Mouse (Mus musculus) spleen, postnatal 4 days (tissue): ENCODE measurements around the gene Slc5a5.
"Not testable (repeated sequence)": the region's sequence is repeated elsewhere in the genome, so short reads cannot be mapped to it uniquely, and the experiment has no call there.

Source experiments
- DNase-seq, 2 experiments: peaks; one replicate each; pipeline ENCODE4 v3.0.0; 2022; ENCODE audit warnings: low spot score in 2 of 2

Slc5a5 gene

DNA sequence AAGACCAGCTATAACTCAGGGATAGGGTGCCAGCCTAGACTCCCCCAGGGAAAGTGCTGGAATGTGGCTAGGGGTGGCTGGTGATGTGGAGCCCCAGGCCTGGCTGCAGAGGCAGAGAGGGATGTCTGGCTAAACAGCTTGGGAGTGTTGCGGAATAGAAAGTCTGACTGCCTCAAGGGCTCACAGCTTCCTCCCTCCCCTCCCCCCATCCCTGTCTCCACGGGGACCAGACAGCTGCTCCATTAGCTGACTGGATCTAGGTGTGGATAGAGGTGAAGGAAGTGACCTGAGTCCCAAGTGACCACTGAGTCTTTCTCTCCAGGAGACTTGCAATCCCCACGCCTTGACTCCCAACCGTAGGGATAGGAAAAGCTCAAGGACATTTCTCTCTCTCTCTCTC, 10.6 kb upstream of the Slc5a5 start:
- no peak for DNase-seq

DNA sequence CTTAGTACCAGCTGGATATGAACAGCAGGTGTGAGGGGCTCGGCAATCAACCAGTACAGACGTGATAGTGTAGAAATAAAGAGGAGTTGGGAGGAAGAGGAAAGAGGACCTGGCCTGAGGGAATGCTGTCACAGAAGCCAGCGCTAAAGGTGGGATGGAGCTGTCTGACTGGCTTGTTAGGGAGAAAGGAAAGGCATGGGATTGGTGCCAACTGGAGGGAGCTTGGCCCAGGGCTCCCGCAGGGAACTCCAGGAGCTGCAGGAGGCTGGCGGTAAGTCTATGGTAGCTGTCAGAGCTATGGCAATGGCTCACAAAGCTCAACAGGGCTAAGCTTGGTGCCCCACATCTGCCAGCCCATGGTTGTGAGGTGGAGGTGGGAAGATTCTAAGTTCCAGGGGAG, 9.7 kb upstream of the Slc5a5 start:
- DNase-seq = no peak

DNA sequence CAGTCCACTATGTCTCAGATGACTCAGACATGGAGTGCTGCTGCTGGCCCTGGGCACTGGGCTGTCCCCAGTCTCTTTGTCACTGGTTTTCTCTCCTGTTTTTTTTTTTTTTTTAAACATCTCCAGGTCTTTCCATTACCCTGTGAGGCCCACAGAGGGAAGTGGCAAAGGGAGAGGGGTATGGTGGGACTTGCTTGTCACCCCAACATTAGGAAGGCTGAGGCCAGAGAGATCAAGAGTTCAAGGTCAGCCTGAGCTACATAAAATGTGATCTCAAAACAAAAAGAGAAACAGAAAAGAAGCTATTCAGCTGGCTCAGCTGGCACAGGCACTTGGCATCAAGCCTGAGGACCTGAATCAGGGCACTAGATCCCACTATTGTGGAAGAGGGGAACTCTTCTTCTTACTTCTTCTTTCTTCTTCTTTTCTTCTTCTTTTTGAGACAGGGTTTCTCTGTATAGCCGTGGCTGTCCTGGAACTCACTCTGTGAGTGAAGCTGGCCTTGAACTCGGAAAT, 8.4 kb upstream of the Slc5a5 start:
- no peak for DNase-seq

DNA sequence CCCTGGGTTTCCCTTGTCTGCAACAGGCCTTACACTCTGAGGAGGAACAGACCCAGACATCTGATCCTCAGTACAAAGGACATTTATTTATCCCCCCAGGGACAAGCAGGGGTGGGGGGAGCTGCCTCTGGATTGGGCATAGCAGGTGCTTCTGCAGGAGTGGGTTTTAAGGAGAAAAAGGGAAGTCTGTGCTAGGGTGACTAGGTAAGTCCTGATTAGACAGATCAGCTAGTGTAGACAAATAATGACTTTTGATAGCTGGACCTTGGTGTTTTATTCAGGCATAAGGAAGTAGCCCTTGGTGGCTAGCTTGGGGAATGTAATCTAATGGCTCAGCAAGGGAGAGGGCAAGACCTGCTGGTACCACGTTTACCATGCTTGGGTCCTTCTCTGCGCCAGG, 6.7 kb upstream of the Slc5a5 start:
- DNase-seq = no peak

DNA sequence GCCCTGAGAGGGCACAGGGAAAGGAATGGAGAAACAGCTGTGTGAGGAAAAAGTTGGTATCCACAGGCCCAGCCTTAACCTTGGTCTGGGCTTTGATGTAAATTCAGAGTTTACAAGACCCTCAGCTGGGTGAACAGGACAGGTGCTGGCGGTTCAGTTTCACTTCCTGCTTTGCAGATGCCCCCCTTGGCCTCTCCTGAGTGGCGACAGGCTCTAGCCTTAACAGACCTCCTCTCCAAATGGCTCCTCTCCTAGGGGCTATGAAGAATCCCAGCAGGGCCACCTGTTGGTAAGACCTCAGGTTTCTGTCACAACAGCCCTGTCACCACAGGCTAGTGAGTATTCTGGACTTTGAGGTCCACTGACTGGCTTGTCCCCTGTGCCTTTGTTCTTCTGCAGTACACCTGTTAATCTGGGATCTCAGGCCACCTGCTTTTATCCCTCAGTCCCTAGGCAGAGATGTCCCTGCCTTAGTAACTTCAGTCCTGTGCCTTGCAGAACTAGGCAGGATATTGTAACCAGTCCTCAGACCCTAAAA, 6.2 kb upstream of the Slc5a5 start:
- no peak for DNase-seq

DNA sequence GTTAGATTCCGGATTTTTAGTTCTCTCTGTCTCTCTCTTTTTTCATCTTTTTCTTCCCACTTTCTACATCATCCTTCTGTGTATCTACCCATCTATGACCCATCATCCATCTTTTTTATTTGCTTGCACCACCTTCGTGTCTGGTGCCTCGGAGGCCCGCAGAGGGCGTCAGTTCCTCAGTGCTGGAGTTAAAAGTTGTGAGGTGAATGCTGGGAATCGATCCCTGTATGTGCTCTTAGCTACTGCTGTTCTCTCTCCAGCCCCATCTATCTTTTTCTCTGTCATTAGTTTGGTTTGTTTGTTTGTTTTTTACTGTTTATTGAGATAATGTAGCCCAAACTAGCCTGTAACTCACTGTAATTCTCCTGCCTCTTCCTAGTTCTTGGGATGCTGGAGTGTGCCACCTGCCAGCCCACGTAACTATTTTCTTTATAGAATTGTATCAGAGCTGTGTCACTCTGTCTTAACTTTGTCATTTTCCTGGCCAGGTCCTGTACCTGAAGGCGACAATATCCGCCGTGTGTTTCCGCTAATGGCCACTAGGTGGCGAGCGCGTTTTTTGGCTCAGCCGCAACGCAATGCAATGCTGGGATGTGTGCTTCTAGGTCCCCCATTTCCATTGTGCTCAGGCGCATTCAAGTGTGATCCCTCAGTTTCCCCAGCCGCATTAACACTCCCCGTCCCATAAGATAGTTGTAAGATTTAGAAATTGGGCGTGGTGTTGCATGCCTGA, 5.3 kb upstream of the Slc5a5 start:
- DNase-seq = peak; percentile 88 to 97

DNA sequence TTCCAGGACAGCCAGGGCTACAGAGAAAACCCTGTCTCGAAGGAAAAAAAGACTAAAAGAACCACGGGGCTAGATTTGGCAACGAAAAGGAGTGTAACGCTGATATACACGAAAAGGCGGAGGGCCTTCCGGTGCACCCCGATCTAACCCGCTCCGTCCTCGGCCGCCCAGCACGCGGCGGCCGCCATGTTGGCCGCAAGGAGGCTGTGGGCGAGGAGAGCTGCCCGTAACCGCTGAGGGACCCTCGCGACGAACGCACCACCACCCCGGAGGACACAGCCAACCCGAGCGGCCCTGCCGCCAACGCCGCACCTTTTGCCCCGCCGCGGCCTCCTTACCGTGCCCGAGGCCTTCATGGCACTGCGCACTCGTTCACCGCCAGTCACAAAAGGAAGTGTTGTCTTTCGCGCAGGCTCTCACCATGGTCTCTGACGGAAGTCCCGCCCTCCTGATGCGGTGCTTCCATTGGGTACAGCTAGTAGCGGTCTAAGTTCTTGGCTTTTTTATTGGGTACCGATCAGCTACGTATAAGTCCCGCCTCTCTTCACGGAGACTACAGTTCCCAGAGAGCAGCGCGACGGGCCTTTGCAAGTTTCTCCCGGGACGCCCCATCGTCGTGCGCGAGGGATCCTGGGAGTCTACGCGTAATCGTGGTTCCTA, 4.6 kb upstream of the Slc5a5 start, which contains the start of gene Rpl18a:
Gene Rpl18a (minus strand): TSS at position 392 of the 660 bp plus-strand sequence.
- peak; percentile 92 to 93 for DNase-seq

DNA sequence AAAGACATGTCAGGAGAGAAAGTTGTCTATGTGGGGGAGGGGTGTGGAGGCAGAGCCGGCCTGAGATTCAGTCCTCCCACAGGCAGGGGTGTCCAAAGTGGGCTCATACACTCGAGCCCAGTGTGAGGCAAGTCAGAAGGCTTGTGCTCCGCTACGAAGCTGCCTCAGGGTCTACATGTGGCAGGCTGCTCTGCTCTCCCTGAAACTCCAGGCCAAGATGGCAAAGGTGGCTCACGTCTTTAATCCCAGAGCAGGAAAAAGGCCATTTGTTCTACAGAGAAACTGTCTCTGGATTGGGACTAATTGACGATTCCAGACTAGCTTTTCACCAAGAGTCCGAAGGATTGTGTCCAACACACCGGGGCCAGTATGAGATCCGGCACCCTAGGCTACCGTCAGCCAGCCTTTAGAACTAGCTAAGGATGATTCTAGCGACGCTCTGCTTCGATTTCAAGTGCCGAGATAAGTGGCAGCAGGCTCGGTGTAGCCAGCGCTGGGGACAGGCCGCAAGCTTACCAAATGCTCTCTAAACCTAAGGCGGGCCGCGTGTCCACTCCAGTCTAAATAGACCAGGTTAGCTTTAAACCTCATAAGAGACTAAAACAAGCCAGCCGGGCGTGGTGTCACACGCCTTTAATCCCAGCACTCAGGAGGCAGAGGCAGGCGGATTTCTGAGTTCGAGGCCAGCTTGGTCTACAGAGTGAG, 3.9 kb upstream of the Slc5a5 start:
- DNase-seq = no peak

DNA sequence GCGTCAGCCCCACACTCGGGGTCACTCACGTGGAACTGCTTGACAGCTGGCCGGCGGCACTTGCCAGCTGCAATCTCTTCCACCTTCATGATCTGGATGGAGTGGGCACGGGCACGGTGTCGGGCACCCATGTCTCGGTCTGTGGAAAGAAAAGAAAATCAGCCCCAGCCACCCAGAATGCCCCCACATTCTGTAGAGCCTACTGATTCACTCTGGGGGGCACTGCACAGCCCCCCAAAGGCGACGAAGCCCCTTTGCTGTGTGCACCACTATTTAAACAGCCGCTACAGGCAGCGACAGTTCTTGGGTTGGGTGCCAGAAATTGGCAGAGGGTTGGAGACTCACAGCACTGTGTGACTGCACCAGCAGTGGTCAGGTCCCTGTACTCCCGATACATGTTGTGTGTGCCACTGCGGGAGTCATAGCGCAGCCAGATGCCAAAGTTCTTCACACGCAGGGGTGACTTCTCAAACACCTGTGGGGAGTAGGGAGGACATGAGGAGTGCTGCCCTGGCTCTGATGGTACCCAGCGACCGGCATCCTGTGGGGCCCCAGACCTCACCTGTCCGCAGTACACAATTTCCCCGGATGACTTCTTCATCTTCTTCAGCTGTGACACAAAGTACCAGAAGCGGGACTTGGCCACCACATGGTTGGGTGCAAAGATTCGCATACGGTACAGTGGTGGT, 3.2 kb upstream of the Slc5a5 start:
- DNase-seq = not testable (repeated sequence)

DNA sequence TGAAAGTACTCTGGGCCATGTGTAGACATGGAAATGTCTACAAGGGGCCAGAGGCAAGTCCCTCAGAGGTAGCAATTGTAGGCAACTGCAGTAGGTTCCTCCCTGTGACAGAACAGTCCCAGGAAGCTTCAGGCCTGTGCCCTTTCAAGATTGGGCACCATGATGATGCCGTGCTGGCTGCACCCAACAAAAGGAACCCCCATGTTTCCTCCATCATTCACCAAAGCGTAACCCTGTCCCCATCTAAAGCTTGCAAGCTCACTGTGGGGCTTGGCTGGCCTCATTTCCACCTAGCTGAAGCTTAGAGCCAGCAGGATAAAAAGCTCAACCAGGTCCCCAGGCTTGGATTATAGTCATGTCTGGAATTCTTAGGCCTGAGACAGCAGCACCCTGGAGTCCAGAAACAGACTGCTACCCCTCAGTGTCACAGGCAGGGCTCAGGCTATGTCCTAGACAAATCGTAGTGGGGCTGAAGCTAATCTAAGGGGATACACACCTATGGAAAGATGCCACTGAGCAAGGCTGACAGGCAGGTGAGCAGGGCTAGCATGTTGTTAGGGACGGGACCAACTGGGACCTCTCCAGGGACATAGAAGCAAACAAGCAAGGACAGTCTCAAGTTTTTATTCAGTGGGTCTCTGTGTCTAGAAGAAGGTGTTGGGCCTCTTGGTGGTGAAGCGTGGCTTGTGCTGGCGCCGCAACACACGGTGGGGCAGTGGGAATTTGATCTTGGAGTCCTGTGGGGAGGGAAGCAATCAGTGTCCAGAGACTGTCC, 2.4 kb upstream of the Slc5a5 start:
- no peak for DNase-seq

DNA sequence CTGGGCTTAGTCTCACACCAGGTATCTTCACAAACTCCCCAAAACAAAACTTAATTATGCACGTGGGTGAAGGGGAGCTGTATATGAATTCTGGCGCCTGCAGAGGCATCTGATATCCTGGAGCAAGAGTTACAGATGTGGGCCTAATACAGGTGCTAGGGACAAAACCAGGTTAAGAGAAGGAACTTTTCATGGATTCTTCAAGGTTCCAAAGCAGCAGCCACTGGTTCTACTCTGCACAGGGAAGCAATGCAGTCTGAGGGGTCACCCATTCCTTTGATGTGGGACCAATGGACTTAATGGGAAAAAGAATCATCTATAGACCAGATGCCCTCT, 1.8 kb upstream of the Slc5a5 start:
- no peak for DNase-seq

DNA sequence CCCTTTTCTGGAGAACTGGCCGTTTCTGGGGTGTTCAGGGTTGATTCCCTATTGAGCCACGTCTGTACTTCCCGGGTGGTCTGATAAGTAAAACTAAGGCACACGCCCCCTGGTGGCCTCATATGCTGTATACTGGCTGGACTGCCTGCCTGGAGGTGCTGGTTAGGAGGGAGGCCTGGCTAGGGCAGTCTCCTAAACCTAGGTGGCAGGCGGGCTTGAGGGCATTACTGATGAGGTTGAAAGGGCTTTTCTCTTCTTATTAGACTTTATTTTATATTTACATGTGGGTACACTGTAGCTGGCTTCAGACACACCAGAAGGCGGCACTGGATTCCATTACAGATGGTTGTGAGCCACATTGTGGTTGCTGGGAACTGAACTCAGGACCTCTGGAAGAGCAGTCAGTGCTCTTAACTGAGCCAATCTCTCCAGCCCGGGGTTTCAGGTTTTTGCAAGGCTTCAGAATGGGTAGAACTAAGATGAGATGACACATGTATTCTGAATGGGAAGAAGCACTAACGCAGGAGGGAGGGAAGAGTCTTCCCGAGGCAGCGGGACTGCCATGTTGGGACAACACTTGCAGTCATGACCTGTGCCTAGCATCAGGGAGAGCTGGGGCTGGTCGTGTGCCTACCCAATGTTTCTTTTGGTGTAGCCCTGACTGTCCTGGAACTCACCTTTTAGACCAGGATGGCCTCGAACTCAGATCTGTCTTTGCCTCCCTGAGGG, 1.3 kb upstream of the Slc5a5 start:
- DNase-seq = peak; percentile 79 to 91

DNA sequence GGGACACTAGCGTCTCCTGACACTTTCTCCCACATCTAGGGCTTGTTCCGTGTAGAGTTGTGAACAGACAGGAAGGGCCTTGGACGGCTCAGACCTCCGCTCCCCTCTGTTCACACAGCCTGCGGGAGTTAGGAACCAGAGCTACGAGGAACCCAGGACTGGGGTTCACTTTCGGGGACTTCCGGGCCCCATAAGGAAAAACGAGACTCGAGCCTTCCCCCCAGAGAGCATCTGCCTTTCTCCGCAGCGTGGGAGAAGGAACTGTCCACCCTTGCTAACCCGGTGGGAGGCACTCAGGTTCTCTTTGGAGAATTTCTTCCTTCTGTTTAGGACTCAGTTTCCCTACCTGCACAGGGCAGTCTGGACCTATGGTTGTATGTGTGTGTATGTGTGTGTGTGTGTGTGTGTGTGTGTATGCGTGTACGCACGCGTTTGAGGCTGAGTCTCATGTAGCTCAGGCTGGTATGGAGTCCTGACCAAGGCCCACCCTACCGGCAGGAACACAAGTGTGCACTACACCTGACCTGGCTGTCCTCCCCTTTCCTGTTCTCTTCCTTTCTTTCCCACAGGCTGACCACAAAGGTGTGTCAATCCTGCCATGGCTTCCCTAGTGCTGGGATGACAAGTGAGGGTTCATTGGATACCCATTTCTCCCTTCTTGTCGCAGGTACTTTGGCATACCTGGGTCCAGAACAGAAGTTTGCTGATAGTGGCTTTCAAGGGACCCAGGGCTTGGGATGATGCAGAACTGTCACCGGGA, 519 bp upstream of the Slc5a5 start:
- no peak for DNase-seq

DNA sequence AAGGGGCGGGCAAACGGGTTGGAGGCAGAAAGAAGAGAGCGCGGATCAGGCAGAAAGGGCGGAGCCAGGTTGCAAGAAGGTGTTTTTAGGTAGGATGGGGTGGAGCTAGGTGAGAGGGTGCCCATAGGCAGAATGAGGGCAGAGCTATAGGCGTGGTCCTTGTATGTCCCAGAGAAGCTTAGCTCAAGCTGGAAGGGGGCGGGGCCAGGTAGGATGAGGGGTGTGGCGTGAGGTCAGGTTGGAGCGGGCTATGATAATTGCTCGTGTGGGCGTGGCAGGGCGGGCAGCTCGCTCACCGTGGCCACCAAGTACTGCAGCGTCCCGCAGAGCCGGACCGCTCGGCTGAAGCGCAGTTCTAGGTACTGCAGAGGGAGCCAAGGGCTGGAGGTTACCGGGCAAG, 1.2 kb downstream of the Slc5a5 start:
- no peak for DNase-seq

DNA sequence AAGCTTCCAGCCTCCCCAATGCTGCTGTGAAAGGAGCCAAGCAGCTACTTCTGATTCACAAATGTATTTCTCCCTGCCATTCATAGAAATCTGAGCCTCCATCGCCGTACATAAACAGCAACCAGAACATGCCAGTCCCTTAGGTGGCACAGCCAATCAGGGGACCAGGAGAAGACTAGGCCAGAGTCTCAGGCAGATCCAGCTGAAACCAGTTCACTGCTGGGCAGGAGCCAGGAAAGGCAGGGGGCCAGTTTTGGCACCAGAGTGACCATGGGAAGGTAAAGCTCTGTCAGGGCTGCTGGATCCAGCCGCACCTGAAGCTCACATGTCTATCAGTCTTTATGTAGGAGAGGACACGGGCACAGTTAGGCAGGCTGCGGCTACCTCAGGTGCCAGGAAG, 1.9 kb downstream of the Slc5a5 start:
- no peak for DNase-seq

DNA sequence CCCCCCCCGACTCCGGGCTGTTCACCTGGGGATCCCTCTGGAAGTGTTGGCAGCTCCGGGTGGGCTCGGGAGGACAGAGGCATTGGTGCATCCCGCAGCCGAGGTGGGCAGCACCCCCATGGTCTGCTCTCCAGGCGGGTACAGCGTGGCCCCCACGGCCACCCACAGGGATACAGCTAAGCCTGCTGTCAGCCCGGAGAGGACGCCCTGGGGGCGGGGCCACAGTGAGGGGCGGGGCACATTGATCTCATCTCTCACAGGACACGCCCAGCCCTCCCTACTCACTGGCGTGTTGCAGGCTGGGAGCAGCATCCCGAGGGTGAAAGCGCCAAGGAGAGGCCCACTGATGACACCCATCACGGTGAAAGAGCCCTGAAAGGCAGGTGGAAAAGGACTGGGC, 4.9 kb downstream of the Slc5a5 start:
- peak; percentile 69 to 76 for DNase-seq

DNA sequence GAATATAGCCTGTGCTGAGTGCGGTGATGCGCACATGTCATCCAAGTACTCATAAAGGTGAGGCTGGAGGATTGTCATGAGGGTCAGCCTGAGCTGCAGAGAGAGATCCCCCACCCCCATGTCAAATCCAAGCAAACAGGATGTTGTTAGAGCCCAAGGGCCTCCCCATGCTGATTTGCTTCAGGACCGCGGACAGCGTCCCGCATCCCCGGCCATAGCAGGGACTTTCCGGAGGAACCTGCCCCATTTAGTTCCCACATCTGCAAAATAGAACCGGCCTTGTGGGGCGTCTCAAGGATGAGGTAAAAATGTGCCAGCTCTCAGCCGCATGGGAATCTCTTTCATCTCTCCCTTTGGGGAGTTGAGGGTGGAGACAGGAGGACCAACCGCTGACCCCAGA, 6.9 kb downstream of the Slc5a5 start:
- no peak for DNase-seq

DNA sequence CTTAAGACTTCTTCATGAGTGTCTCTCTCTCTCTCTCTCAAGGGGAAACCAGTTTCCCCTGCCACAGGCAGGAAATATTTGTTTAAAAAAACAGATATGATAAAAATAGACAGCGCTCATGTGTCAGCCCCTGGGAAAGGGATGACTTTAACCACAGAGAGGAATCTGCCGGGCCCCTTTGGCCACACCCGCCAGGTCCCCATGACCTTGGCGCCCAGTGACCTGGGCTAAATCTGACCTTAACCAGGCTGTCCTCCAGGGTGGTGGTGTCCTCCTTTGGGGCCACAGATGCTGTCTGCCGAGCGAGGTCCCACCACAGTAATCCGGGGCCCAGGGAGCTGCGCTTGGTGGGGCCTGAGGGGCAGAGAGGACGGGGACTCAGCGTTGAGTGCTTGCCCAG, 7.9 kb downstream of the Slc5a5 start:
- DNase-seq = no peak

DNA sequence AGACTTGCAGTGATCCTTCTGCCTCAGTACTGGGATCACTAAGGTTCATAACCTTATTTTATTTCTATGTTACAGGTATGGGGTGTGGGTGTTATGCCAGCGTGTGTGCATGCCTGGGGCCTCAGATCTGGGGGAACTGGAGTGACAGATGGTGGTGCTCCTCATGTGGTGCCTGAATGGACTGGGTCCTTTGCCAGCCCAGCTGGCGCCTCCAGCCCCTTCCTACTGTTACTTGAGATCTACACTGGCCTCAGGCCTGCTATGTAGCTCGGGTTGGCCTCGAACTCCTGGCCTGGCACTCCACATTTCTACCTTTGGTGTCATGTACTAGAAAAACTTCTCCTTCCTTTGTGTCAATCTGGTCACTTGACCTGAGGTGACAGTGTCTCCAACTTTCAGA, 8.4 kb downstream of the Slc5a5 start:
- DNase-seq = no peak

DNA sequence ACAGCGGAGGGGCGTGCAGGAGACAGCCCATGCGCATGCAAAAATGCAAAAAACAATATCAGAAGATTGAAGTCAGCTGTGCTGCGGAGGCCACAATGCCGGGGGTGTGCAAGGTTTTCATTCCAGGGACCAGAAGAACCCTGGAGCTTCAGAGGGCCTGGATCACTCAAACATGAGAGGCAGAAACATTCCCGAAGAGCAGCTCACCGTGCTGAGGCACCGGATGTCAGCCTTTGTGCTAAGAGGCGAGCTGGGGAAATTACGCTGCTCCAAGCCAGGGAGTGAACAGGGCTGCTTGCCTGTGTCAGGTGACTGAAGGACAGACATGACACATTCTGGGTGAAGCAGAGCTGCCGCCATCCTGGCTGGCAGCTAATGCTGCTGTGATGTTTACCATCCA, 12.0 kb downstream of the Slc5a5 start:
- no peak for DNase-seq
